Mouse (Mus musculus): Measurements from ENCODE around the gene Gspt1. TPM values are rescaled to one million over a fixed set of nuclear protein-coding genes. Genes with fewer than 3 reads are reported as not detected.

Gene Gspt1
- polyA plus RNA-seq, 1 experiment from 2014 or later = 46.3 TPM

DNA sequence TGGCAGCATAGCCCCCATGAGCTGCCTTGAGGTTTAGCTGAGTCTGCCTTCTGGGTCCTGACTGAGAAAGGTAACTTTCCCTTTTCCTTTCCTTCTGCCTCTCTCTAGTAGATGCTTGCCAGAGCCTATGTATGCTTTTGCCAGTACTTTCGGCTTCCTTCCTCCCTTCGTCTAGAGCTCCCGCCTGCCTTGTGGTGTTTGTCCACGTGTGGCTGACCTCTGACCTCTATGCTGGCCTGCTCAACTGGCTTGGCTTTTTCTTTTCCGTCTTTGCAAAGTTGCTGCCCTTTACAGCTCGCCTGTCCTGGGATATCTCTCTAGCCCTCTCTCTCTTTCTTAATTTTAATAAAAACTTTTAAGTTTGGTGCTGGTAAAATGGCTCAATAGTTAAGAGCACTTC is 15.7 kb upstream of the Gspt1 start:
- H3K4me1 ChIP-seq (replicated peaks) = no peaks in the 10 kb centered on the region

DNA sequence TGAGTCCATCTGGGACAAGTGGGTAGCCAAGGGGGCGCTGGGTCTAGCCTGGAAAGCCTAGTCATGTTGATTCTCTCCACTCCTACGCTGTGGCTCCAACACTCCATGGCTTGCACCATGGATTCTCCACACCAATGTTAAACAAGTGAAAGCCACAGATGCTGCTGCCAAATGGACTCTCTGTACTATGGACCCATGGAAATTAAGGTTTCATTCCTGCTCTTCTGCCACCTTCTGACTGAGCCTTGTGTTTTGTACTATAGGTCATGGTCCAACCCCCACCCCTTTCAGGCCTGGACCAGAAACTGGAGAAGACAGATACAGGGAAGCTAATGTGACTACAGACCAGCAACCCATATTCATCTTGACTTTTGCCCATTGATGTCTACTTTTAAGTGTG is 12.4 kb upstream of the Gspt1 start:
- Histone ChIP-seq H3K9me3 (replicated peaks) (no peaks in the 10 kb centered on the region), H3K4me2 (no peak overlapping the region), H3K4me3 (no peak overlapping the region), H3K9ac (no peak overlapping the region), H3K36me3 (no peaks in the 10 kb centered on the region), H3K4me1 (replicated peaks) (no peaks in the 10 kb centered on the region), H3K27ac (no peak overlapping the region), H3K27me3 (no peaks in the 10 kb centered on the region)
- WGBS = 82% methylated on average over 2 of the region's 2 CpGs
- no peak for ATAC-seq (replicated peaks; ENCODE audit: insufficient number of reproducible peaks, insufficient read depth, low FRiP score, low read depth)

More for the DNA sequence above, 15.7 kb upstream of the Gspt1 start:
- no peaks in the 10 kb centered on the region for H3K27me3 ChIP-seq
- no peak overlapping the region for H3K9ac ChIP-seq
- H3K27ac ChIP-seq = no peak overlapping the region
- 41% methylated on average over 6 of the region's 6 CpGs for WGBS
- no peak for ATAC-seq (replicated peaks; ENCODE audit: insufficient number of reproducible peaks, insufficient read depth, low FRiP score, low read depth)
- H3K36me3 ChIP-seq = no peaks in the 10 kb centered on the region
- H3K4me2 ChIP-seq = no peak overlapping the region
- H3K4me3 ChIP-seq = no peak overlapping the region
- H3K9me3 ChIP-seq (replicated peaks) = no peaks in the 10 kb centered on the region

DNA sequence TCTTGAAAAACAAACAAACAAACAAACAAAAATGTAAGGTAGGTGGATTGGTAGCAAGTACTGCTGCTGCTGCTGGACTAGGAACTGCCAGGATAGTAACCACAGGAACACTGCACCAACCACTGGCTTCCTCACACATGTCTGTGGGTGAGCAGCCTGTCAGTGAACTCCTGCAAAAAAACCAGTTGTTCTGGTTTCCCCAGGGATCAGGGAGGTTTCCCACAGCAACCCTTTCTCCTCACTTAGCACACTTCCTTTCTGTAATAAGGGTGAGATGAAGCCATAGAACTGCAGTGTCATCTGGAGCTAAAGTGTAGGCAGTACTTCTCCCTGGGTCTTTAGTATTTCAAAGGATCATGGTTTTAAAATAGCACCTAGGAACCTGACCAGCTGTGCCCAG is 9.1 kb upstream of the Gspt1 start:
- no peak overlapping the region for H3K4me2 ChIP-seq
- no peaks in the 10 kb centered on the region for H3K9me3 ChIP-seq (replicated peaks)
- no peak overlapping the region for H3K9ac ChIP-seq
- no peak overlapping the region for H3K4me3 ChIP-seq
- no peak overlapping the region for H3K27ac ChIP-seq
- H3K27me3 ChIP-seq = no peaks in the 10 kb centered on the region
- no peaks in the 10 kb centered on the region for H3K36me3 ChIP-seq
- ATAC-seq (replicated peaks; ENCODE audit: insufficient number of reproducible peaks, insufficient read depth, low FRiP score, low read depth) = no peak
- no peaks in the 10 kb centered on the region for H3K4me1 ChIP-seq (replicated peaks)

DNA sequence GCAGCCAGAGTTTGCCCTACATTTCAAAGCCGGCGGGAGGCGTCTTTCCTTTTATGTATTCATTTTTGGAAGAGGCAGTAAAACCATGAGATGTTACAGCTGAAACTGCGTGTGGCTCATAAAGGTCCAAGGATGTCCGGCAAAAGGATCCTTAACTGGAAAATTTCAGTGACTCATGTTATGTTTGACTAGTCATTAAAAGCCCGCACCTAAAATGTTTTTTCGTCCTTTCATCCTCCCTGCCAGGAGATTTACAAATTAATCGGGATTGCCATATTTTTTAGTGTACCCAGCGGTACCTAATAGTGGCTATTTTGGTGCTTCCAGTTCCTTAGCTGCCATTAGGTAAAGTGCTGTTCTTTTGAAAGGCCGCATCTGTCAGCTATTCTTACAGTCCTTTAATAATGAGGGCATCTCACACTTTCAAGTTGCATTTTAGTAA is 619 bp upstream of the Gspt1 start:
- 19% methylated on average over 10 of the region's 10 CpGs for WGBS
- Histone ChIP-seq H3K4me2 (peak overlapping the region; percentile 77), H3K4me1 (replicated peaks) (peaks cover 16% of the 10 kb centered on the region), H3K9ac (peak overlapping the region; percentile 77), H3K9me3 (replicated peaks) (no peaks in the 10 kb centered on the region), H3K27ac (peak overlapping the region; percentile 92), H3K4me3 (peak overlapping the region; percentile 100), H3K27me3 (no peaks in the 10 kb centered on the region), H3K36me3 (no peaks in the 10 kb centered on the region)
- ATAC-seq (replicated peaks; ENCODE audit: insufficient number of reproducible peaks, insufficient read depth, low FRiP score, low read depth) = no peak

DNA sequence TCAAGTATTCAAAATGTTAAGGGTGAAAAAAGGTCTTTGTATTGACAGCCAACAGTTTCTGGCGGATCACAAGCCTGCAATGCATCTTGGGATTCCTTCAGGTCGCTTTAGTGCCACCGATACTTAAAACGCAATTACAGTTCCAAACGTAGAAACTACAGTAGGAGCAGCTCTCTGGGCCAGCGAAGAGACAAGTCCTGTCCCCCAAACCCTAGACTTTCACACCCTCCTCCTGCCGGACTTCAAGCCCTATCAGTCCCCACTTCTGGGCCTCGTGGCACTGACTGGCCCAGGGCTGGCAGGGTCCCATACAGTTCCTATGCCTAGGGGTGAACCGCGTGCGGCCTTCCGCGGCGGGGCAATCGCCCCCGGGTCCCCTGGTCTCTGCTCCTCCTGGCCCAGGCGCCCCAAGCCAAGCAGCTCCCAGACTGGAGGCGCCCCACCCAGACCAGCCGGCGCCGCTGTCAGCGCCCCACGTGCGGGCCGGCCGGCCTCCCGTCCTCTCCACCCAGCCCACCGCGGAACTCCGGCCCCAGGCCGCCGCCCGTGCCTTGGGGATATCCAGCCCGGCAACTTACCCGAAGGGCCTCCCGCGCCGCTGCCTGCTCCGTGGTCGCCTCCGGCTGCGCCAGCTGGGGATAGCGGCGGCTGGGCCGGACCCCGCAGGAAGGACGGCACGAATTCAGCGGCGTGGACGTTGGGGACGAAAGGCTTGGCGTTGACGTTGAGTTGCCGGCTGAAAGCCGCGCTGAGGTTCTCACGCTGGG is 877 bp downstream of the Gspt1 start:
- no peaks in the 10 kb centered on the region for H3K36me3 ChIP-seq
- ATAC-seq (replicated peaks; ENCODE audit: insufficient number of reproducible peaks, insufficient read depth, low FRiP score, low read depth) = peak; percentile 43
- no peaks in the 10 kb centered on the region for H3K27me3 ChIP-seq
- H3K9ac ChIP-seq = peak overlapping the region; percentile 99
- H3K4me2 ChIP-seq = peak overlapping the region; percentile 71
- H3K27ac ChIP-seq = peak overlapping the region; percentile 97
- peaks cover 16% of the 10 kb centered on the region for H3K4me1 ChIP-seq (replicated peaks)
- peak overlapping the region; percentile 100 for H3K4me3 ChIP-seq
- WGBS = under 1% methylated on average over 58 of the region's 58 CpGs
- H3K9me3 ChIP-seq (replicated peaks) = no peaks in the 10 kb centered on the region

DNA sequence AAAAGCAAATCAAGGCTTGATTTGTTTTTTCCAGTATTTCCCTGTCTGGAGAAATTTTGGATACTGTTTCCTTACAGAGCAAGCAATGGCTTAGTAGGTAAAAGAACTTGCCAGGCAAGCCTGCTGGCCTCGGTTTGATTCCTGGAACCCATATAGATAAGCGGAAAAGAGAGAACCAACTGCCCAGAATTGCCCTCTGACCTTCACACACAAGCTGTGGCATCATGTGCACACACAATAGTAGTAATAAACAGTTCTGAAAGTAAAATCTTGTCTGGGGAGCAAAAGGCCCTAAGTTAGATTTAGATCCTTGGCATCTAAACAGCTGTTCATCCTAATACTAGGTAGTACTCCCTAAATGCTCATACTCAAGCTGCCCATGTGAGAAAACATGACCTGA is 6.3 kb downstream of the Gspt1 start:
- Histone ChIP-seq H3K4me1 (replicated peaks) (peaks cover 16% of the 10 kb centered on the region), H3K4me2 (no peak overlapping the region), H3K9ac (no peak overlapping the region), H3K9me3 (replicated peaks) (no peaks in the 10 kb centered on the region), H3K4me3 (no peak overlapping the region), H3K36me3 (no peaks in the 10 kb centered on the region), H3K27me3 (no peaks in the 10 kb centered on the region), H3K27ac (no peak overlapping the region)
- 59% methylated on average over 2 of the region's 2 CpGs for WGBS
- no peak for ATAC-seq (replicated peaks; ENCODE audit: insufficient number of reproducible peaks, insufficient read depth, low FRiP score, low read depth)

DNA sequence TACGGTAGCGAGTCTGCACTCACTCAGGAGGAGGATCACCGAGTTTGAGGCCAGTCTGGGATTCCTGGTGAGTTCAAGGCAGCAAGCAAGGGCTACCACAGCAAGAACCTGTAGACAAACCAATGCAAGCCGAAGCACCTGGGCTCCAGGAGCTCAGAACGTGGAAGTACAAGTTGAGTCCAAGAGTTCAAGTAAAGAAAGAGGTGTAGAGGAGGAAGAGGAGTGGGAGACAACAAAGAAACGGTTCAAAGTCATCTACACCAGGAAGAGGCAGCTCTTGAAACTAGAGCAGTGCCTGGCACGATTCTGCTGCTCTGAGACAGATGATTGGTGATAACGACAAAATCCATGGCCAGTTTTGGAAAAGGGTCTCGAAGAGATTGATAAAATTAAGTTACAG is 8.4 kb downstream of the Gspt1 start:
- Histone ChIP-seq H3K27ac (no peak overlapping the region), H3K36me3 (no peaks in the 10 kb centered on the region), H3K9ac (no peak overlapping the region), H3K27me3 (no peaks in the 10 kb centered on the region), H3K9me3 (replicated peaks) (no peaks in the 10 kb centered on the region), H3K4me3 (no peak overlapping the region), H3K4me1 (replicated peaks) (peaks cover 4% of the 10 kb centered on the region; the same call in 1 of the 2 replicates), H3K4me2 (no peak overlapping the region)
- WGBS = 67% methylated on average over 9 of the region's 9 CpGs
- no peak for ATAC-seq (replicated peaks; ENCODE audit: insufficient number of reproducible peaks, insufficient read depth, low FRiP score, low read depth)

DNA sequence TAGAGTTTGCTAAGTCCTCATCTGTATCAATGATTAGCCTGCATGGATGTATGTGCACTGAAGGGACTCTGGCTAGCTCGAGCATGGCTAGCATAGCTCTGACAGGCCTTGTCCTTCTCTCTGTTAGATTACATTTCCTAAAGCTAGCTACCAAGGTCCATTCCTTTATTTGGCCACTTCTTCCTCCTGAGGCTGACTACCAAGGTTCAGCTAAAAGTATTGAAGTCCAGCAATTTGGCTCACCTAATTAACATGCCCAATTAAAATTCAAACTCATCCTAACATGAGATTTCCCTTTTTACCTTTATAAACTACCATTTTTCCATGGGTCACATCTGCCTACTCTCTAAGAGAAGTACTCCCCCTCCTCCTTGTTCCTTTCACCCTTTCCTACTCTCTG is 11.7 kb downstream of the Gspt1 start:
- no peak overlapping the region for H3K4me2 ChIP-seq
- H3K9ac ChIP-seq = no peak overlapping the region
- no peak overlapping the region for H3K4me3 ChIP-seq
- no peaks in the 10 kb centered on the region for H3K9me3 ChIP-seq (replicated peaks)
- peaks cover 5% of the 10 kb centered on the region for H3K36me3 ChIP-seq
- H3K27me3 ChIP-seq = no peaks in the 10 kb centered on the region
- H3K4me1 ChIP-seq (replicated peaks) = peaks cover 4% of the 10 kb centered on the region; the same call in 1 of the 2 replicates
- 83% methylated on average over 1 of the region's 1 CpGs for WGBS
- H3K27ac ChIP-seq = no peak overlapping the region
- ATAC-seq (replicated peaks; ENCODE audit: insufficient number of reproducible peaks, insufficient read depth, low FRiP score, low read depth) = no peak

DNA sequence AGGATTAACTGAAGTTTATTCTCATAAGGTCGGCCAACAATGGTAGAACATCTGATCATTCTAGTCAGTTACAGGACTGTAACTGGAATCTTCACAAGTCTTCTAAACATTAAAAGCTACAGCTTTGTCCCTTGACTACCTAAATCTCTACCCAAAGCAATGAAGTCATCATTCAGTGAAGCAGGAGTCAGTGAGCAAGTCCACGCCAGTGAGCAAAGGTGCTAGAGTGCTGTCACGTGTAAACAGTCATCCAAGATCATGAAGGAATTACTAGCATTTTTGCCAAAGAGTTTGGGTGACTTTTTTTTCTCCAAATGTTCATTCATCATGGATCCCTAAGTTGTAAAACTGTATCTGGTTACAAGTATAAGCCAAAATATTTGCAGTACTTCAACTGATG is 36.3 kb downstream of the Gspt1 start:
- Histone ChIP-seq H3K27ac (no peak overlapping the region), H3K9me3 (replicated peaks) (no peaks in the 10 kb centered on the region), H3K27me3 (no peaks in the 10 kb centered on the region), H3K4me3 (no peak overlapping the region), H3K4me2 (no peak overlapping the region), H3K36me3 (peaks cover 44% of the 10 kb centered on the region), H3K9ac (no peak overlapping the region), H3K4me1 (replicated peaks) (no peaks in the 10 kb centered on the region)
- ATAC-seq (replicated peaks; ENCODE audit: insufficient number of reproducible peaks, insufficient read depth, low FRiP score, low read depth) = no peak
- WGBS = 81% methylated on average over 3 of the region's 3 CpGs

DNA sequence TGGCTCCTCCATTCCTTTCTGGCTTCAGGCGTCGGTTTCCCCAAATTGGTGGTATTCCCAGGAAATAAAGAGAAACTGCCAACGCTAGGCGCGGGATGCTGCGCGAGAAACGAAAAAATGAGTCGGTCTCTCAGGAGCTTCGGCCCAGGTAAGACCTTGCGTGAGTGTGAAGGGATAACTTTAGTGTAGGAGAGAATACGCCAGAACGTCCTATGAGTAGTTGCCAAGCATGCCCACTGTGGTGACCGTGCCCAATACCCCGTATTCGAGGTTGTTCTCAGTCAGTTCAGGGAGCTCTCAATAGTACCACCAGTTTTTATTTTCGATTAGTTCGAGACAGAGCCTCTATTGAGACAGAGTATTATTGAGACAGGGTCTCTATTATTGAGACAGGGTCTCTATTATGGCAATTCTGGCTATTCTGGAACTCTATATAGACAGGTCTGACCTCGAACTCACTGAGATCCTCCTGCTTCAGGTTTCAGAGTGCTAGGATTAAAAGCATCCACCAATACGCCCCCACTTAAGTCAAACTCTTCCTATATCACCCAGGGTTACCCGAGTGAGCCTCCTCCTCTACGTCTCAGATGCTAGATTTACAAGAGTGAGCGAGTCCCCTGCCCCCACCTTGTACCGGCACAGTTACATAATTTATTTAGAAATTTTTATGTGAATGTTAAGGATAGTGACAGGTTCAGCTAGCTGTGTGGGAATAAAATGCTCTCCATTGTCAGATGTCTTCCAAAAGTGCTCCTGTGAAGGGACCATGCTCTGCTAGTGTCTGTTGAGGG is 50.3 kb downstream of the Gspt1 start:
- Histone ChIP-seq H3K27me3 (no peaks in the 10 kb centered on the region), H3K4me1 (replicated peaks) (peaks cover 24% of the 10 kb centered on the region), H3K4me2 (peak overlapping the region; percentile 93), H3K9me3 (replicated peaks) (no peaks in the 10 kb centered on the region), H3K36me3 (peaks cover 34% of the 10 kb centered on the region), H3K9ac (peak overlapping the region; percentile 86), H3K4me3 (peak overlapping the region; percentile 94), H3K27ac (peak overlapping the region; percentile 83)
- 0 out of 2 replicates have a peak, but pooled peaks have one; percentile 23 for ATAC-seq (replicated peaks; ENCODE audit: insufficient number of reproducible peaks, insufficient read depth, low FRiP score, low read depth)
- 4% methylated on average over 24 of the region's 24 CpGs for WGBS

DNA sequence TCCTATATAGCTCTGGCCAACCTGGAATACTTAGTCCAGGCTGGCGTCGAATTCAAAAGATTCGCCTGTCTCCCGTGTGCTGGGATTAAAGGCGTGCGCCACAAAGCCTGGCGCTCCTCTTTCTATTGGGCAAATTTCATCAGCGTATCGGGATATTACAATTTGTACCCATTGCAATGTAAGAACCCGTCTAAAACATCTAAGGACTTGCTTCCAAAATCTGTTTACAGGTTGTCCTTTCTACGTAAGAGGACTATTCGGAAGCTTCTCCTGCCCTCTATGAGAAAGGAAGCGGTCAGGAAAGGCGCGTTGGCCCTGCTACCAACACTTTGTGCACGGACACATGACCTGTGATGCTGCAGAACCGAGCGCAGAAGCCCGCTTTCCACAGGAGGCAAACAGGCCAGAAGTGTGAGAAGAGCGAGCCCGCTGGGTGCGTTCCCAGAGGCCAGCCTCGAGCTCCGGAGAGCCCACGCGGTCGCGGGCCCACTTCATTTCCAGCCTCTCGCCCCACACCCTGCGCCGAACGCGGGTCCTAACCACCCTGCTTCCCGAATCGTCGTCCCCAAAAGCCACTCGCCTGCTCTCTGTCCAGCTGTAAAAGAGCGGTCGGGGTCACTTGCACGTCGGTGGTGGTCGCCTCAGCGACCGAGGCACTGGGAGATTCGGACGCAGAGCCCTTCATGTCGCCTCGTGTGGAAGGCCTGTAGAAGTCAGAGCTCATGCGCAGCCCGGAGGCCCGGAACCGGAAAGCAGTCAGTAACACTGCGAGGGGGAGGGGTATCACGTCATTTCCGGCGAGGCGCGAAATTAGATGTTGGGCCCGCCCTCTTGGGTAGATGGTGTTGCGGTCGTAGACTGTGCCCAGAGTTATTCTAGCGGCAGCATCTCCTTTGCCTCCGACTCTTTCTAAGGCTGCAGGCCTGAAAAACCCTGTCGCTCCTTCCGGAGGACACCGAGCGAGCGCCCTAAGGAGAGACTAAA is 51.3 kb downstream of the Gspt1 start, which contains the start of gene Rsl1d1:
Gene Rsl1d1, minus strand, starts transcription at position 761 of the 984 bp plus-strand sequence.
- Histone ChIP-seq H3K4me2 (peak within 1 kb of the TSS; percentile 93), H3K9ac (peak within 1 kb of the TSS; percentile 86), H3K4me1 (replicated peaks) (peaks cover 24% of the 10 kb centered on the region), H3K27me3 (no peaks in the 10 kb centered on the region), H3K36me3 (peaks cover 38% of the 10 kb centered on the region), H3K9me3 (replicated peaks) (no peaks in the 10 kb centered on the region), H3K4me3 (peak within 1 kb of the TSS; percentile 94), H3K27ac (peak within 1 kb of the TSS; percentile 83)
- ATAC-seq (replicated peaks; ENCODE audit: insufficient number of reproducible peaks, insufficient read depth, low FRiP score, low read depth) = peak; percentile 99
- WGBS = under 1% methylated on average over 68 of the region's 68 CpGs

All from heart, embryonic 15.5 days (tissue).